Mouse (Mus musculus) ovary, postnatal 36 days (tissue): ENCODE results near the gene Vsx2.

ENCODE experiments used
- DNase-seq: peaks from one replicate; pipeline ENCODE4 v3.0.0; 2022; ENCODE audit warnings: low spot score, mixed read lengths

The Vsx2 gene

GRCm38 (mm10) chr12:84572341-84572720, 2.8 kb downstream of the Vsx2 start:
- no peak for DNase-seq

- no peak for DNase-seq
These were observed 3.5 kb downstream of the Vsx2 start for GRCm38 (mm10) chr12:84573094-84573493.

GRCm38 (mm10) chr12:84577768-84578439, 8.3 kb downstream of the Vsx2 start:
- no peak for DNase-seq

- DNase-seq, result no peak
These were observed 8.8 kb downstream of the Vsx2 start for GRCm38 (mm10) chr12:84578440-84578770.

- DNase-seq, result no peak
These were observed 11.7 kb downstream of the Vsx2 start for GRCm38 (mm10) chr12:84581285-84581684.

- DNase-seq, result peak; percentile 89
These were observed 20.5 kb downstream of the Vsx2 start for GRCm38 (mm10) chr12:84589825-84590761.

GRCm38 (mm10) chr12:84598324-84598723, 28.8 kb downstream of the Vsx2 start:
- no peak for DNase-seq

- DNase-seq, result no peak
These were observed 34.4 kb downstream of the Vsx2 start for GRCm38 (mm10) chr12:84604001-84604400.

GRCm38 (mm10) chr12:84605860-84606259, 36.3 kb downstream of the Vsx2 start:
- DNase-seq, result peak; percentile 13

GRCm38 (mm10) chr12:84611718-84612117, 42.2 kb downstream of the Vsx2 start:
- no peak for DNase-seq

- DNase-seq, result no peak
These were observed 43.0 kb downstream of the Vsx2 start for GRCm38 (mm10) chr12:84612518-84612917.

- DNase-seq, result no peak
These were observed 44.4 kb downstream of the Vsx2 start for GRCm38 (mm10) chr12:84614001-84614400.

GRCm38 (mm10) chr12:84614524-84614923, 45.0 kb downstream of the Vsx2 start:
- no peak for DNase-seq

GRCm38 (mm10) chr12:84616977-84617630, 47.5 kb downstream of the Vsx2 start, which contains the start of gene Abcd4:
Gene Abcd4, minus strand, starts transcription at chr12:84617413.
- DNase-seq, result peak; percentile 93

GRCm38 (mm10) chr12:84617663-84618062, 48.1 kb downstream of the Vsx2 start:
- DNase-seq, result no peak

GRCm38 (mm10) chr12:84620975-84621374, 51.4 kb downstream of the Vsx2 start:
- no peak for DNase-seq

GRCm38 (mm10) chr12:84624601-84625000, 55.0 kb downstream of the Vsx2 start:
- no peak for DNase-seq

GRCm38 (mm10) chr12:84625116-84625515, 55.6 kb downstream of the Vsx2 start:
- DNase-seq, result no peak

- no peak for DNase-seq
These were observed 62.3 kb downstream of the Vsx2 start for GRCm38 (mm10) chr12:84631867-84632266.

GRCm38 (mm10) chr12:84640253-84640652, 70.7 kb downstream of the Vsx2 start:
- no peak for DNase-seq

GRCm38 (mm10) chr12:84640654-84641053, 71.1 kb downstream of the Vsx2 start, which contains the start of gene Vrtn:
Gene Vrtn, plus strand, starts transcription at chr12:84641019.
- DNase-seq, result no peak
